Mouse (Mus musculus) bone marrow macrophage, adult 2 months (primary cell): ENCODE measurements at regions not wholly inside any gene's neighbourhood (a gene's known extent, or its start where the extent isn't known, plus 50 kb on each side); places are given as distances from the start of the nearest gene placed in this dataset.

Experiments used
- CTCF ChIP-seq: IDR thresholded peaks from 2 replicates; pipeline ENCODE4 v1.5.1; 2012; ENCODE audit warnings: low read depth, mild to moderate bottlenecking, low read length, moderate library complexity
- POLR2A ChIP-seq: IDR thresholded peaks from 2 replicates; pipeline ENCODE4 v1.6.1; 2012; ENCODE audit warnings: mild to moderate bottlenecking, low read depth, low read length, borderline replicate concordance

DNA sequence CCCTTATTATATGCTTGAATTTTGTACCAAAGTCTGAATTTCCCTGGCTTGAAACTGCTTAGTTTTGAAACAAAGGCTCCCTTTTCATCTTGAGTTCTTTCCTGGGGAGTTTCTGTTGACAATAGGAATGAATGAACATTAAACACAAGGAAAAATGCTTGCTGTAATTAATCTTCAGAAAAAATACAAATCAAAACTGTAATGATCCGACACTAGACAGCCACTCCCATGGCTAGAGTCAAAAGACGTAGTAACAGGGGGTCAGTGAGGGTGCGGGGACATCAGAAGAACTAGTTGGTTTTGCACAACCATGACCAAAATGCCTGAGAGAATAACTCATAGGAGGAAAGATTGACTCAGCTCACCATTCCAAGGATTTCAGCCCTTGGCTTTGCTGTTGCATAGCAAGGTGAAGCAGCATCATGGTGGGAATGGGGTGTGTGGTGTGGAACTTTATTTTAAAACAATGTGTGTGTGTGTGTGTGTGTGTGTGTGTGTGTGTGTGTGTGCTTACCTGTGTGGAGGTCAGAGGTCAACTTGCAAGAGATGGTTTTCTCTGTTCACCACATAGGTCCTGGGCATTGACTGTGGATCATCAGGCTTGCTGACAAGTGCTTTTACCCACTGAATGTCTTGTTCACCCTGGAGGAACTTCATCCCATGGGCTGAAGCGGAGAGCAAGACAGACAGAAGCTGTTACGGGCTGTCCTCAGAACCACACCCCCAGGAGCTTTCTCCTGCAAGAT, 63.2 kb upstream of the Agps start:
- TF ChIP-seq POLR2A (no peak), CTCF (no peak)
